Mouse (Mus musculus) splenic B cell, adult 2 months (primary cell): ENCODE measurements around the gene Acaa1a.

Experiments used
- DNase-seq: peaks from one replicate; pipeline ENCODE4 v3.0.0-alpha.2; 2011; ENCODE audit warnings: low read depth, low spot score
- H3K27me3 ChIP-seq: 2 replicates; pipeline ENCODE4 v1.6.1; 2012; ENCODE audit warnings: mild to moderate bottlenecking, low read length, moderate library complexity, mixed read lengths; ENCODE audit not compliant: control insufficient read depth, poor library complexity, insufficient read depth, severe bottlenecking
- H3K36me3 ChIP-seq: 2 replicates; pipeline ENCODE4 v1.6.1; 2012; ENCODE audit warnings: mild to moderate bottlenecking, low read length, moderate library complexity, mixed read lengths; ENCODE audit not compliant: control insufficient read depth, poor library complexity, insufficient read depth, severe bottlenecking

The Acaa1a gene

GRCm38 (mm10) chr9:119390214-119390613 lies 50.7 kb downstream of the Acaa1a start:
- DNase-seq = no peak
- no peaks in the 10 kb centered on the region for H3K36me3 ChIP-seq

DNA sequence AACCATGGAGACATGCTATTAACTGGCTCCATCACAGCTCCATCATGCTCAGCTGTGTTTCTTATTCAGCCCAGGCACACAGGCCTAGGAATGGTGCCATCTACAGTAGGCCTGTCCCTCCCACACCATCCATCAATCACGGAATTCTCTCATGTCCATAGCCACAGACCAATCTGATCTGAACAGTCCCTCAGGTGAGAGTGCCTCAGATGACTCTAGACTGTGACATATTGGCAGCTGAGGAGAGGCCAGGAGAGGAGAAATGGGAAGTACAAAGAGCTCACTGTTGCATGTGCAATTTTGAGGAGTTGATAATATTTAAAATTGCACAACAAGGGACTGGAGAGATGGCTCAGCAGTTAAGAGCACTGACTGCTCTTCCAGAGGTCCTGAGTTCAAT lies 55.3 kb downstream of the Acaa1a start:
- Histone ChIP-seq H3K27me3 (no peaks in the 10 kb centered on the region), H3K36me3 (no peaks in the 10 kb centered on the region)
- DNase-seq = no peak

More at GRCm38 (mm10) chr9:119390214-119390613, 50.7 kb downstream of the Acaa1a start:
- no peaks in the 10 kb centered on the region for H3K27me3 ChIP-seq
